Comparison of ENCODE assay signal across 28 mouse cellular contexts in the genomic region with DNA sequence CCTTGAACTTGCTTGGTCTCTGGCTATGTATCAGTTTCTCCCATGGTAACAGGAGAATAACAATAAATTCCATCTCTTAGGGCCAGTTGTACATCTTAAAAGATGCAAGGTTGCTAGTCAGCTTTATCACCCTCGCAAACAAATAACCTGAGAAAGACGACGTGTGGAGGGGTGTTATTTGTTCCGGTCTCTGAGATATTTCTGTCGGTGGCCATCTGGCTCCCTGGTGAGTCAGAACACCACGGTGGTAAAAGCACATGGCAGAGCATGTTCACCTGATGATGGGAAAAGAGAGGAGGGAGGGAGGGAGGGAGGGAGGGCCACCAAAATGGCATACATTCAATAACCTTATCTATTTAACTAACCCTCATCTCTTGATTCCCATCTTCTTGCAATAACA.
DNase-seq lines count a peak whose midpoint lies in the region; ATAC-seq and TF ChIP-seq lines count a peak whose summit lies in the region.
"Had no signal": no experiment of that assay in that cellular context is flagged by ENCODE, and none has a peak within 500 bp of the region (broad histone marks: within the 10 kb centered on the region; RNA-seq: fewer than 3 reads in every experiment).

No protein-coding gene starts in this region.

- H3K9ac ChIP-seq in kidney, embryonic 16.5 days (replicated peaks; ENCODE audit: low read length): no peak overlapping the region
- H3K9ac ChIP-seq: embryonic facial prominence, embryonic 13.5 days; forebrain, embryonic 12.5 days; forebrain, embryonic 15.5 days; heart, embryonic 12.5 days; heart, embryonic 15.5 days; hindbrain, embryonic 14.5 days had no signal

- no peak for ATAC-seq in kidney, embryonic 16.5 days (ENCODE audit: low FRiP score, low TSS enrichment)
- ATAC-seq: forebrain, embryonic 15.5 days; hindbrain, postnatal 0 days had no signal

- H3K27me3 ChIP-seq in kidney, embryonic 16.5 days (ENCODE audit: insufficient read depth, low read length): no peaks in the 10 kb centered on the region
- H3K27me3 ChIP-seq: embryonic facial prominence, embryonic 13.5 days; forebrain, embryonic 12.5 days; forebrain, embryonic 15.5 days; heart, embryonic 12.5 days; heart, embryonic 15.5 days had no signal

- no peak overlapping the region for H3K4me3 ChIP-seq in left cerebral cortex, adult 2 months
- H3K4me3 ChIP-seq in kidney, embryonic 16.5 days (ENCODE audit: low read length): no peak overlapping the region
- H3K4me3 ChIP-seq: embryonic facial prominence, embryonic 10.5 days; embryonic facial prominence, embryonic 13.5 days; erythroblast, embryonic 14.5 days; forebrain, embryonic 12.5 days; forebrain, embryonic 15.5 days; gastrocnemius, adult 2 months; heart, embryonic 12.5 days; heart, embryonic 15.5 days had no signal

- intact Hi-C loops in left cerebral cortex, adult 2 months (cut with DNase I): loop anchor here (1.0 to 10.0 kb wide), 2 partner anchors 180 to 265 kb away; no protein-coding TSS in a partner anchor
- intact Hi-C loops in left cerebral cortex, postnatal 10 days (cut with DNase I): no loop called here

- H3K9me3 ChIP-seq in kidney, embryonic 16.5 days (ENCODE audit: low read length): no peaks in the 10 kb centered on the region
- H3K9me3 ChIP-seq: embryonic facial prominence, embryonic 10.5 days; embryonic facial prominence, embryonic 13.5 days; forebrain, embryonic 12.5 days; forebrain, embryonic 15.5 days; heart, embryonic 12.5 days; heart, embryonic 15.5 days had no signal

- H3K36me3 ChIP-seq in kidney, embryonic 16.5 days (ENCODE audit: insufficient read depth, low read length): no peaks in the 10 kb centered on the region
- H3K36me3 ChIP-seq: embryonic facial prominence, embryonic 10.5 days; embryonic facial prominence, embryonic 13.5 days; forebrain, embryonic 12.5 days; forebrain, embryonic 15.5 days; heart, embryonic 12.5 days; heart, embryonic 15.5 days had no signal

- no peak overlapping the region for H3K4me2 ChIP-seq in kidney, embryonic 16.5 days (replicated peaks; ENCODE audit: low read depth, low read length)
- H3K4me2 ChIP-seq: embryonic facial prominence, embryonic 13.5 days; forebrain, embryonic 12.5 days; forebrain, embryonic 15.5 days; heart, embryonic 12.5 days; heart, embryonic 15.5 days; hindbrain, embryonic 14.5 days had no signal

- H3K27ac ChIP-seq in left cerebral cortex, adult 2 months: peak overlapping the region; percentile 63
- no peak overlapping the region for H3K27ac ChIP-seq in kidney, embryonic 16.5 days (ENCODE audit: low read length)
- H3K27ac ChIP-seq: embryonic facial prominence, embryonic 10.5 days; embryonic facial prominence, embryonic 13.5 days; forebrain, embryonic 12.5 days; forebrain, embryonic 15.5 days; gastrocnemius, adult 2 months; heart, embryonic 15.5 days; hindbrain, embryonic 14.5 days; hindbrain, postnatal 0 days had no signal

- DNase-seq in frontal cortex, adult 2 months (ENCODE audit: extremely low spot score in 1 of 2, low spot score in 1 of 2): peak; percentile 34 to 64
- no peak for DNase-seq in frontal cortex, postnatal 25 days (ENCODE audit: low spot score in 2 of 2)
- peak in 1 of 2 experiments; percentile 66 for DNase-seq in left cerebral cortex, adult 2 months (ENCODE audit: extremely low spot score in 1 of 2, low spot score in 2 of 2)
- DNase-seq in left cerebral cortex, postnatal 10 days (ENCODE audit: extremely low spot score in 1 of 2, low spot score in 2 of 2): no peak
- DNase-seq in right cerebral cortex, adult 2 months (ENCODE audit: low spot score in 2 of 2): peak; percentile 68 to 72
- DNase-seq in right cerebral cortex, postnatal 4 days: no peak
- DNase-seq: adrenal gland, adult 2 months; adrenal gland, postnatal 14 days; cerebellum, adult 11-12 months; cerebellum, adult 8-10 months; cerebellum, postnatal 10 days; cerebellum, postnatal 36 days; embryo, embryonic 11 days; gastrocnemius, adult 2 months; gastrocnemius, postnatal 14 days; heart, adult 18-20 months; heart, postnatal 10 days; heart, postnatal 4 days had no signal

- 45% methylated on average over 6 of the region's 6 CpGs for WGBS in kidney, embryonic 16.5 days

- no peaks in the 10 kb centered on the region for H3K4me1 ChIP-seq in kidney, embryonic 16.5 days (ENCODE audit: insufficient read depth, low read length)
- H3K4me1 ChIP-seq: embryonic facial prominence, embryonic 10.5 days; embryonic facial prominence, embryonic 13.5 days; forebrain, embryonic 12.5 days; heart, embryonic 12.5 days; heart, embryonic 15.5 days had no signal

- no peak for TF ChIP-seq CTCF in left cerebral cortex, adult 2 months (IDR thresholded peaks at IDR 0.05)

Comparison
In these comparisons a context has a peak if more than half of its experiments do, and no peak if none do; other contexts are left out.
1. DNase-seq: peak in frontal cortex, adult 2 months (2 of 2) and right cerebral cortex, adult 2 months (2 of 2); none in frontal cortex, postnatal 25 days (0 of 2), left cerebral cortex, postnatal 10 days (0 of 2) and right cerebral cortex, postnatal 4 days (single experiment).